Mouse (Mus musculus): ENCODE results near the gene Bco1. TPM values are rescaled to one million over a fixed set of nuclear protein-coding genes. Genes with fewer than 3 reads are reported as not detected.
A peak's percentile ranks its signal among the peaks of the same experiment; 100 is the strongest.

The Bco1 gene
- polyA plus RNA-seq, 1 experiment from 2014 or later = 0.38 TPM

DNA sequence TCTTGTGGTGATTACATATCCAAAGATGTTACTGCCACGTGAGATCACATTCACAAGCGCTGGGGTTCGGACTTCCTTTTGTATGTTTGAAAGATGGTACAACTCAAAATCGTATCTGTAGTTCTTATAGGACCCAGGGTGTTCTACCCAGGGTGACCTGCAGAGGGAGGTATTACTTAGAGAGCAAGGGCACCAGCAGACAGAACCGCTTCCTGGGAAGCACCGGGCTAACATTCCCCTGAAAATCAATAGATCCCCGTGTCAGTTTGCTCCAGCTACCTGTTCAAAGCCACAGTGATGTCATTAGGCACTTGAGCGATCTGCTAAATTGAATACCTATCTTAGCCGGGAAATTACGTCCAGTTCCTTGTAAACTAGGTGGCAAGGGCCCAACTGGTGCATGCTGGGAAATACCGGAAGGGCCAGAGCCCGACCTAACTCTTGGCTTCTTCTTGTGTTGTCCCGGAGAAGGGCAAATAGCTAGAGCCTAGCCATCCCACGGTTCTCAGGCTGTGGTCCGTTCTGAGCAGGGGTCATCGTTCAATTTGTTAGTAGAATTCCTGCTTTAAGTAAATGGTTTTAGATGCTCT is 14.2 kb downstream of the Bco1 start:
- no peaks in the 10 kb centered on the region for H3K4me1 ChIP-seq (ENCODE audit: control insufficient read depth, insufficient read depth, low read length)
- H3K9ac ChIP-seq (ENCODE audit: low read depth, low read length) = no peak overlapping the region
- 54% methylated on average over 16 of the region's 16 CpGs for WGBS
- no peak overlapping the region for H3K4me2 ChIP-seq (replicated peaks; ENCODE audit: low read depth, low read length)
- H3K36me3 ChIP-seq (ENCODE audit: control insufficient read depth, insufficient read depth, low read length) = no peaks in the 10 kb centered on the region
- no peaks in the 10 kb centered on the region for H3K27me3 ChIP-seq (ENCODE audit: control insufficient read depth, insufficient read depth, low read length)
- no peaks in the 10 kb centered on the region for H3K9me3 ChIP-seq (ENCODE audit: control insufficient read depth, low read length)
- H3K4me3 ChIP-seq (ENCODE audit: low read length) = no peak overlapping the region
- ATAC-seq (ENCODE audit: low FRiP score, low TSS enrichment) = no peak
- no peak overlapping the region for H3K27ac ChIP-seq (ENCODE audit: low read depth, low read length)

DNA sequence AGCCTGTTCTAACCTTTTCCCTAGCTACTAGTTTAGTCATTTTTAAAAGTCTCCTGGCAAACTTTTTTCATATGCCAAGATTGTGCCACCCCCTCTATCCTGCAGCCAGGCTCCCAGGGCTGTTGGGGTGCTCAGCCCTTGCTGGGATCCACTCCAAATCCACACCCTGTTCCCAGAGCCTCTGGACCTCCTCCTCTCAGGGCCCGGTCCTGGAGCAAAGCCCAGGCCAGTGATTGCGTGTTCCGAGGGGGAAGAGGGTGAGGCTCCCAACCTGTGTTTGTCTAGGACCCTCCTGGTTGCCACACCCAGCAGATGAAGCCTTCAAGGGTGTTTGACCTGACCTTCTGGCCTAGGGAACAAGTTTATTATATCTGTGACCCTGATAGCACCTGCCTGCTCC is 16.0 kb downstream of the Bco1 start:
- Histone ChIP-seq H3K4me1 (ENCODE audit: control insufficient read depth, insufficient read depth, low read length) (0 out of 2 replicates have a peak, but pooled peaks cover 7% of the 10 kb centered on the region), H3K27ac (ENCODE audit: low read depth, low read length) (no peak overlapping the region), H3K9ac (ENCODE audit: low read depth, low read length) (no peak overlapping the region), H3K36me3 (ENCODE audit: control insufficient read depth, insufficient read depth, low read length) (no peaks in the 10 kb centered on the region), H3K4me2 (replicated peaks; ENCODE audit: low read depth, low read length) (no peak overlapping the region), H3K9me3 (ENCODE audit: control insufficient read depth, low read length) (no peaks in the 10 kb centered on the region), H3K4me3 (ENCODE audit: low read length) (no peak overlapping the region), H3K27me3 (ENCODE audit: control insufficient read depth, insufficient read depth, low read length) (no peaks in the 10 kb centered on the region)
- 90% methylated on average over 3 of the region's 3 CpGs for WGBS
- no peak for ATAC-seq (ENCODE audit: low FRiP score, low TSS enrichment)

DNA sequence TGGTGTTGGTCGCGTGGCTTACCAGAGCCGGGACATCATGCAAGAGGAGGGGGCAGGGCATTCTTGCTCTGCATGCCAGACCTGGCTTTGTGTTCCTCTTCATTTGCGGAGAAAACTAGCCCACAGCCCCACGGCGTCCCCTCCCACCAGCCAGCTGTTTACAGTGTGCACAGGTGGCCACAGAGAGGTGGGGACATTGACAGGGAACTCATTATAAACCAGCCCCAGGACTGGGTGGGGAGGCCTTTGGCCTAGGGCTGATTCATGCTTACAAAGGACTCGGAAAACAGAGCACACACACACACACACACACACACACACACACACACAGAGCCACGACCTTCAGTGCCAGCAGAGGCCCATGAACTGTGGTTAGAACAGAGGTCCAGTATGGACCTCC is 16.6 kb downstream of the Bco1 start:
- ATAC-seq (ENCODE audit: low FRiP score, low TSS enrichment) = no peak
- H3K27me3 ChIP-seq (ENCODE audit: control insufficient read depth, insufficient read depth, low read length) = no peaks in the 10 kb centered on the region
- 0 out of 2 replicates have a peak, but pooled peaks cover 7% of the 10 kb centered on the region for H3K4me1 ChIP-seq (ENCODE audit: control insufficient read depth, insufficient read depth, low read length)
- H3K27ac ChIP-seq (ENCODE audit: low read depth, low read length) = no peak overlapping the region
- H3K36me3 ChIP-seq (ENCODE audit: control insufficient read depth, insufficient read depth, low read length) = no peaks in the 10 kb centered on the region
- H3K9ac ChIP-seq (ENCODE audit: low read depth, low read length) = no peak overlapping the region
- H3K4me3 ChIP-seq (ENCODE audit: low read length) = no peak overlapping the region
- H3K9me3 ChIP-seq (ENCODE audit: control insufficient read depth, low read length) = no peaks in the 10 kb centered on the region
- 74% methylated on average over 8 of the region's 8 CpGs for WGBS
- H3K4me2 ChIP-seq (replicated peaks; ENCODE audit: low read depth, low read length) = no peak overlapping the region

DNA sequence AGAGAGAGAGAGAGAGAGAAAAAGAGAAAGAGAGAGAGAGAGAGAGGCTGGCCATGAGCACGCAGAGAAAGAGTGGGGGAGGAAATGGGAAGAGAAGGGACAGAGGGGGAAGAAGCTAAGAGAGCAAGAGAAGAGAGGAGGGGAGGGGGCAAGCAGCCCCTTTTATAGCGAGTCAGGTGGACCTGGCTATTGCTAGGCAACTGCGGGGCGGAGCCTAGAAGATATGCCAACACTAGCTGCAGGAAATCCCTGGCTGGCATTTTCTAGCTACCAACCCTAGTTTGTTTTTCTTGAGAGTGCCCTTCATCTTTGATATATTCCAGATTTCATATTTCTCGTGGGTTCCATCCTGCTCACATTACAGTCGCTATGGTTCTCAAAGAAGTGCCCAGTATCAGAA is 19.4 kb downstream of the Bco1 start:
- ATAC-seq (ENCODE audit: low FRiP score, low TSS enrichment) = no peak
- Histone ChIP-seq H3K9me3 (ENCODE audit: control insufficient read depth, low read length) (no peaks in the 10 kb centered on the region), H3K4me1 (ENCODE audit: control insufficient read depth, insufficient read depth, low read length) (0 out of 2 replicates have a peak, but pooled peaks cover 7% of the 10 kb centered on the region), H3K9ac (ENCODE audit: low read depth, low read length) (no peak overlapping the region), H3K27ac (ENCODE audit: low read depth, low read length) (no peak overlapping the region), H3K36me3 (ENCODE audit: control insufficient read depth, insufficient read depth, low read length) (no peaks in the 10 kb centered on the region), H3K27me3 (ENCODE audit: control insufficient read depth, insufficient read depth, low read length) (no peaks in the 10 kb centered on the region), H3K4me2 (replicated peaks; ENCODE audit: low read depth, low read length) (peak overlapping the region; percentile 12; the same call in 1 of the 2 replicates), H3K4me3 (ENCODE audit: low read length) (no peak overlapping the region)
- WGBS = 40% methylated on average over 6 of the region's 6 CpGs

DNA sequence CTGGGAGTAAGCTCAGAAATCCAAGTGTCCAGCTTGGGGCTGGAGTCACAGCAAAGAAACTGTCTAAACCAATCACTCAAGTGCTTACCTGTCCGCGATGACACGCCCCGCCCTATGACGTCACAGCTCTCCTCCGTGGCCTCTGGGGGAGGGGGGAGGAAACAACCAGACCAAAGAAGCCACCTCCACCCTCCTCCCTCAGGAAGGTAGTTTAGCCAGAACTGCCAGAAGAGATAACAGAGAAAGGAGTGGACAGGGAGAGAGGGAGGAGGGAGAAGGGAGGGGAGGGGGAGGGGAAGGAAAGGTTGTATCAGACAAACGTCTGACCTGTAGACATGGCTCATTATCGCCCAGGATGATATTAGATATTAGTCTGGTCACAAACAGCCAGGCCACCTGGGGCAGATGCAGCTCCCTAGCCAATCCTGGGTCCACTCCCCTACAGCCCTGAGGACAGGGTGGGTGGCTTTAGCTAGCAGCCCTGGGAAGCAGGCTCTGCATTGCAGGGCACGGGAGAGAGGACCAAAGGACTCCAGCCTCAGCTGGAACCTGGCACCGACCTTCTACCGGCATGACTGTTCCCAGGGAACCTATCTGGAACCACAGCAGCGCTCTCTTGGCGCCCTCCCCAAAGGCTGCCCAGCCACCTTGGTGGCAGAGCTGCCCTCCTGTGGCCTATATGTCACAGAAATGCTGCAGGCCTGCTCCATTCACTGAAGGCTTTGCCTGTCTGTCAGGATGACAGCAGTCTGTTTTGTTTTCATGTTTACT is 20.2 kb downstream of the Bco1 start:
- H3K4me2 ChIP-seq (replicated peaks; ENCODE audit: low read depth, low read length) = peak overlapping the region; percentile 12
- 0 out of 2 replicates have a peak, but pooled peaks cover 7% of the 10 kb centered on the region for H3K4me1 ChIP-seq (ENCODE audit: control insufficient read depth, insufficient read depth, low read length)
- H3K4me3 ChIP-seq (ENCODE audit: low read length) = no peak overlapping the region
- no peaks in the 10 kb centered on the region for H3K36me3 ChIP-seq (ENCODE audit: control insufficient read depth, insufficient read depth, low read length)
- no peaks in the 10 kb centered on the region for H3K9me3 ChIP-seq (ENCODE audit: control insufficient read depth, low read length)
- H3K27ac ChIP-seq (ENCODE audit: low read depth, low read length) = no peak overlapping the region
- WGBS = 14% methylated on average over 13 of the region's 13 CpGs
- no peaks in the 10 kb centered on the region for H3K27me3 ChIP-seq (ENCODE audit: control insufficient read depth, insufficient read depth, low read length)
- H3K9ac ChIP-seq (ENCODE audit: low read depth, low read length) = peak overlapping the region; percentile 23; the same call in 1 of the 2 replicates
- peak; percentile 38; the same call in 1 of the 2 replicates for ATAC-seq (ENCODE audit: low FRiP score, low TSS enrichment)

- WGBS = 67% methylated on average over 7 of the region's 7 CpGs
- no peak overlapping the region for H3K4me3 ChIP-seq (ENCODE audit: low read length)
- no peak overlapping the region for H3K27ac ChIP-seq (ENCODE audit: low read depth, low read length)
- H3K9me3 ChIP-seq (ENCODE audit: control insufficient read depth, low read length) = no peaks in the 10 kb centered on the region
- ATAC-seq (ENCODE audit: low FRiP score, low TSS enrichment) = no peak
- H3K27me3 ChIP-seq (ENCODE audit: control insufficient read depth, insufficient read depth, low read length) = no peaks in the 10 kb centered on the region
- no peak overlapping the region for H3K9ac ChIP-seq (ENCODE audit: low read depth, low read length)
- H3K4me1 ChIP-seq (ENCODE audit: control insufficient read depth, insufficient read depth, low read length) = 0 out of 2 replicates have a peak, but pooled peaks cover 7% of the 10 kb centered on the region
- H3K36me3 ChIP-seq (ENCODE audit: control insufficient read depth, insufficient read depth, low read length) = no peaks in the 10 kb centered on the region
- H3K4me2 ChIP-seq (replicated peaks; ENCODE audit: low read depth, low read length) = no peak overlapping the region
Observed at GRCm38 (mm10) chr8:117116534-117116933, 20.9 kb downstream of the Bco1 start.

GRCm38 (mm10) chr8:117118409-117118808 is 22.8 kb downstream of the Bco1 start:
- ATAC-seq (ENCODE audit: low FRiP score, low TSS enrichment) = no peak
- 89% methylated on average over 9 of the region's 9 CpGs for WGBS
- no peaks in the 10 kb centered on the region for H3K27me3 ChIP-seq (ENCODE audit: control insufficient read depth, insufficient read depth, low read length)
- no peak overlapping the region for H3K4me3 ChIP-seq (ENCODE audit: low read length)
- no peak overlapping the region for H3K4me2 ChIP-seq (replicated peaks; ENCODE audit: low read depth, low read length)
- no peaks in the 10 kb centered on the region for H3K36me3 ChIP-seq (ENCODE audit: control insufficient read depth, insufficient read depth, low read length)
- H3K27ac ChIP-seq (ENCODE audit: low read depth, low read length) = no peak overlapping the region
- H3K9me3 ChIP-seq (ENCODE audit: control insufficient read depth, low read length) = no peaks in the 10 kb centered on the region
- H3K9ac ChIP-seq (ENCODE audit: low read depth, low read length) = no peak overlapping the region
- H3K4me1 ChIP-seq (ENCODE audit: control insufficient read depth, insufficient read depth, low read length) = 0 out of 2 replicates have a peak, but pooled peaks cover 7% of the 10 kb centered on the region

DNA sequence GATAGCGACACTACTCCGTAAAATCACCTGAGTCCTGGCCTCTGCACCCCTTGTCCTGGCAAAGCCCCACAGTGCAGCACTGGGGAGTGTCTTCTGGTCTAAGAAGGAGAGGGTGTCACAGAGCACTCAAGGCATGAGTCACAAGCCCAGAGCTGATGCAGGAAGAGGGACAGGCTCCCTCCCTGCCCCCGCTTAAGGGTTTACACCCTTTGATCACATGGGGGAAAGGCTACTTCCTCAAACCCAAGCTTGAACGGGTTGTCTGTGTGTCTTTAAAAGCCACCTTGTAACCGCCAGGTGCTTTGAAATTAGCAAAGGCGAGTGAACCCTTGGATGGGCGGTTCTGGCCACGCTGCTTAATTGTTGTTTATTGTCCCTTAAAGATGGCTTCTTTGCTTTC is 25.6 kb downstream of the Bco1 start:
- H3K4me3 ChIP-seq (ENCODE audit: low read length) = no peak overlapping the region
- no peak for ATAC-seq (ENCODE audit: low FRiP score, low TSS enrichment)
- H3K9me3 ChIP-seq (ENCODE audit: control insufficient read depth, low read length) = no peaks in the 10 kb centered on the region
- no peaks in the 10 kb centered on the region for H3K36me3 ChIP-seq (ENCODE audit: control insufficient read depth, insufficient read depth, low read length)
- H3K4me1 ChIP-seq (ENCODE audit: control insufficient read depth, insufficient read depth, low read length) = no peaks in the 10 kb centered on the region
- no peak overlapping the region for H3K9ac ChIP-seq (ENCODE audit: low read depth, low read length)
- H3K4me2 ChIP-seq (replicated peaks; ENCODE audit: low read depth, low read length) = no peak overlapping the region
- H3K27me3 ChIP-seq (ENCODE audit: control insufficient read depth, insufficient read depth, low read length) = no peaks in the 10 kb centered on the region
- H3K27ac ChIP-seq (ENCODE audit: low read depth, low read length) = no peak overlapping the region
- 33% methylated on average over 8 of the region's 8 CpGs for WGBS
